Mouse (Mus musculus) intestine, postnatal 0 days (tissue): Measurements from ENCODE around the gene Krba1. TPM values are rescaled to one million over a fixed set of nuclear protein-coding genes. Genes with fewer than 3 reads are reported as not detected.
A peak's percentile ranks its signal among the peaks of the same experiment; 100 is the strongest.

Experiments
- ATAC-seq: fragments of 200-750 bp; cut with Nextera tagmentation; 2 replicates; pipeline ENCODE4 v1.8.0; 2017; ENCODE audit warnings: mild to moderate bottlenecking, moderate TSS enrichment, moderate library complexity
- H3K27ac ChIP-seq: fragments of 300-500 bp; sonication (generic); 2 replicates; pipeline ENCODE4 v1.5.1; 2014; ENCODE audit warnings: mild to moderate bottlenecking, low read depth, low read length, moderate library complexity
- H3K27me3 ChIP-seq: fragments of 300-500 bp; sonication (generic); replicated peaks from 2 replicates; pipeline ENCODE4 v1.6.1; 2014; ENCODE audit warnings: low read length, mixed read lengths; ENCODE audit not compliant: control insufficient read depth, insufficient read depth
- H3K36me3 ChIP-seq: fragments of 300-500 bp; sonication (generic); 2 replicates; pipeline ENCODE4 v1.6.1; 2014; ENCODE audit warnings: mild to moderate bottlenecking, moderate library complexity; ENCODE audit not compliant: control insufficient read depth, insufficient read depth
- H3K4me1 ChIP-seq: fragments of 300-500 bp; sonication (generic); replicated peaks from 2 replicates; pipeline ENCODE4 v1.6.1; 2014; ENCODE audit warnings: antibody characterized with exemption, low read length, mixed read lengths; ENCODE audit not compliant: control insufficient read depth, insufficient read depth
- H3K4me2 ChIP-seq: fragments of 300-500 bp; sonication (generic); replicated peaks from 2 replicates; pipeline ENCODE4 v1.6.1; 2014; ENCODE audit warnings: low read depth, mild to moderate bottlenecking, moderate library complexity
- H3K4me3 ChIP-seq: fragments of 300-500 bp; sonication (generic); 2 replicates; pipeline ENCODE4 v1.5.1; 2014; ENCODE audit warnings: low read depth, low read length
- H3K9ac ChIP-seq: fragments of 300-500 bp; sonication (generic); 2 replicates; pipeline ENCODE4 v1.6.1; 2014; ENCODE audit warnings: mild to moderate bottlenecking, low read depth, low read length
- H3K9me3 ChIP-seq: fragments of 300-500 bp; sonication (generic); 2 replicates; pipeline ENCODE4 v1.6.1; 2016; ENCODE audit warnings: mixed run types; ENCODE audit not compliant: control insufficient read depth
- CTCF ChIP-seq: sonication (generic); IDR thresholded peaks from 2 replicates; pipeline ENCODE4 v1.5.1; 2016; ENCODE audit warnings: low read depth, mild to moderate bottlenecking, control low read depth, antibody characterized with exemption, moderate library complexity
- WGBS: fragments of 180-500 bp; shearing (Covaris S2); extraction: QIAGEN DNeasy Blood & Tissue Kit; methylation state at CpG from one replicate; pipeline ENCODE4 v1.1.7; 2014; 5-methylcytosine and 5-hydroxymethylcytosine counted together
- polyA plus RNA-seq: library from polyadenylated mRNA; unstranded; fragments of >200 nt; fragmentation: Nextera tagmentation; extraction: Ambion mirVana; gene quantifications from 2 replicates; pipeline ENCODE4 v1.2.1, GENCODE M21; 2015

The Krba1 gene
- polyA plus RNA-seq, 1 experiment from 2014 or later: 20.1 TPM

DNA sequence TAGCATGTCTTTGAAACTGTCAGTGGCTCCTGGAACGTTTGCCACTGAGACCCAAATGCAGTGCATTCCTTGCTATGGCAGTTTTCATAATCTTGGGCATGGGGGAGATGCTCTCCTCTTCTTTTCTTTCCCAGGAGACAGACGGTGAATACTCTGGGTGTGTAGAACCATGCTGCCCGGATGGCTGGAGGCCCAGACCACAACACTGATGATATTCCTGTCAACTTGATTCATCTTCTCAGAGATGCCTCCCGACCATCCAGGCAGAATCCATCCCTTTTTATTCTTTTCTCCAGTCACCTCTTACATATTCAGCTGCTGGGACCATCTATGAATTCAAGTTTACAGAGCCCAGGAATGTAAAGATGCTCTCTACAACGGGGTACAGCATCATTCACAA lies 35.4 kb downstream of the Krba1 start:
- Histone ChIP-seq H3K9me3 (no peaks in the 10 kb centered on the region), H3K9ac (no peak overlapping the region), H3K4me3 (no peak overlapping the region), H3K4me2 (no peak overlapping the region), H3K27ac (no peak overlapping the region), H3K36me3 (no peaks in the 10 kb centered on the region), H3K27me3 (no peaks in the 10 kb centered on the region), H3K4me1 (no peaks in the 10 kb centered on the region)
- TF ChIP-seq CTCF: no peak
- no peak for ATAC-seq
- 70% methylated on average over 5 of the region's 5 CpGs for WGBS

GRCm38 (mm10) chr6:48432893-48433816 lies 37.8 kb downstream of the Krba1 start:
- Histone ChIP-seq H3K9ac (no peak overlapping the region), H3K27ac (no peak overlapping the region), H3K4me3 (no peak overlapping the region), H3K9me3 (no peaks in the 10 kb centered on the region), H3K4me1 (no peaks in the 10 kb centered on the region), H3K36me3 (peaks cover 17% of the 10 kb centered on the region), H3K4me2 (no peak overlapping the region), H3K27me3 (no peaks in the 10 kb centered on the region)
- 26% methylated on average over 12 of the region's 12 CpGs for WGBS
- TF ChIP-seq CTCF: peak; percentile 29; the same call in 1 of the 2 replicates
- ATAC-seq: peak; percentile 46; the same call in 1 of the 2 replicates

DNA sequence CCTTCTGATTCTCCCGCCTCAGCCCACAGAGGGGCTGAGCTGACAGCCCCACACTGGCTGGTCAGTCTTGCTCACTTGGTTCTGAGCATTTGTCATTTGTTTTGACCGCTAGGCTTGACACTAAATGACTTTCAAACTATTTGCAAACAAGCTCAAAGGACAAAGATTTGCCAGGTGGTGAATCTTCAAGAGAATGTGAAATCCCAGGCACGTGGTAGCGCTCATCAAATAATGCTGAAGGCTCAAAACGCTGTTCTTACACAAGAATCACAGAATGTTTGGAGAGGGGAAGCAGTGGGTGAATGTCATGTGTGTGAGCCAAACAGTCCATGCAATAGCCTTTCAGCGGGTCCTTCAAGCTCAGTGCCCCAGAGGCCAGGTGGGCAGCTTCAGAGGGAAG lies 39.3 kb downstream of the Krba1 start:
- no peak overlapping the region for H3K4me2 ChIP-seq
- no peaks in the 10 kb centered on the region for H3K27me3 ChIP-seq
- WGBS: 60% methylated on average over 6 of the region's 6 CpGs

DNA sequence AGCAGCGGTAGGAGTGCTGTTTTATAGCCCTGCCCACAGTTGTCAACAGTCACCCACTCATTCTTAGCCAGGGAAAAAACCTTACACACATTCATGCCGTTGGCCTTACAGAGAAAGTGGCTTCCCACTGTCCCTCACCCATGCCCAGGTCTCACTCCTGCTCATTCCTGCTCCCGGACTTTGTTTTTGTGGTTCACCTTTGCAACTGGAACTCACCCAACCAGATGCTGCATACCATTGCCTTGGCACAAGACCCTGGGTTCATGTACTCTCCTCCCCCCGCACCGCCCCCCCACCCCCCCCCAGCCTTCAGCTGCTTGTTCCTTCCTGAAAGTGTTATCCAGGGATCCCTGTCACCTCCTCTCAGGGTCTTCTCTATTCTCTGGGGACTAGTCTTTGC lies 39.7 kb downstream of the Krba1 start:
- H3K27ac ChIP-seq: no peak overlapping the region
- no peaks in the 10 kb centered on the region for H3K4me1 ChIP-seq
- no peak overlapping the region for H3K4me2 ChIP-seq

More for the DNA sequence above, 39.3 kb downstream of the Krba1 start:
- Histone ChIP-seq H3K9me3 (no peaks in the 10 kb centered on the region), H3K4me1 (no peaks in the 10 kb centered on the region), H3K27ac (no peak overlapping the region), H3K9ac (no peak overlapping the region), H3K36me3 (peaks cover 32% of the 10 kb centered on the region), H3K4me3 (no peak overlapping the region)
- no peak for ATAC-seq
- no peak for TF ChIP-seq CTCF

GRCm38 (mm10) chr6:48435706-48436349 lies 40.4 kb downstream of the Krba1 start:
- no peaks in the 10 kb centered on the region for H3K4me1 ChIP-seq
- no peak overlapping the region for H3K4me3 ChIP-seq
- no peak overlapping the region for H3K9ac ChIP-seq
- H3K27me3 ChIP-seq: no peaks in the 10 kb centered on the region
- H3K27ac ChIP-seq: no peak overlapping the region
- H3K36me3 ChIP-seq: peaks cover 35% of the 10 kb centered on the region
- no peak for TF ChIP-seq CTCF
- WGBS: 66% methylated on average over 5 of the region's 5 CpGs
- H3K4me2 ChIP-seq: no peak overlapping the region
- no peaks in the 10 kb centered on the region for H3K9me3 ChIP-seq
- ATAC-seq: no peak

More for the DNA sequence above, 39.7 kb downstream of the Krba1 start:
- no peaks in the 10 kb centered on the region for H3K27me3 ChIP-seq
- 42% methylated on average over 5 of the region's 5 CpGs for WGBS
- no peaks in the 10 kb centered on the region for H3K9me3 ChIP-seq
- ATAC-seq: no peak
- H3K9ac ChIP-seq: no peak overlapping the region
- H3K36me3 ChIP-seq: peaks cover 35% of the 10 kb centered on the region
- TF ChIP-seq CTCF: no peak
- H3K4me3 ChIP-seq: no peak overlapping the region

DNA sequence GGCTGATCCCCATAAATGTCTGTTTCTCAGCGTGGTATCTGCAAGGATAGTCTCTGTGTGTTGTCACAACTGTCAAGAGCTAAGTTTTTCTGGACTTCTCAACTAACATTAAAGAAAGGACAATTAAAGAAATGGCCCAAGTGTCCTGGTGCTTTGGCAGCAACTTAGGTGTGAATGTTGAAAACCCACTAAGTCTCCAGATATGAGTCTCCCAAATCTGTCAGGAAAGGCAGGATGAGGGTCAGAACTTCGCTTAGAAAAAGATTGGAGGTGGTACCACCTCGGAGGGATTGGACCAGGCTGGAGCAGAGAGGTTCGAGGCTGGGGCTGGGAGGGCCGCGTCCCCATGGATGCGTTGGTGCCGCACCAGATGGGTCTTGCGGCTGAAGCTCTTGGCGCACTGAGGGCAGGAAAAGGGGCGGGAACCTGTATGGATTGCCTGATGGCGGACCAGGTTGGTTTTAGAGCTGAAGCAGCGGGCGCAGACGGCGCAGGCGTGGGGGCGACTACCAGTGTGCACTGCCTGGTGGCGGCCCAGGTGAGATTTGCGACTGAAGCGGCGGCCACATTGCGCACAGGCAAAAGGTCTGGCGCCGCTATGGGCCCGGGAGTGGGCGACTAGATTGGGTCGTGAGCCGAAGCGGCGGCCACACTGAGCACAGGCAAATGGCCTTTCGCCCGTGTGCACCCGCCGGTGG lies 42.4 kb downstream of the Krba1 start:
- Histone ChIP-seq H3K27me3 (no peaks in the 10 kb centered on the region), H3K9me3 (no peaks in the 10 kb centered on the region), H3K27ac (no peak overlapping the region), H3K36me3 (peaks cover 53% of the 10 kb centered on the region), H3K9ac (no peak overlapping the region), H3K4me2 (no peak overlapping the region), H3K4me1 (no peaks in the 10 kb centered on the region), H3K4me3 (no peak overlapping the region)
- WGBS: 86% methylated on average over 35 of the region's 35 CpGs
- ATAC-seq: no peak
- TF ChIP-seq CTCF: no peak
